Mouse (Mus musculus): ENCODE results near the gene Sbf2.
"Not testable (repeated sequence)": the region's sequence is repeated elsewhere in the genome, so short reads cannot be mapped to it uniquely, and the experiment has no call there.

Gene Sbf2

DNA sequence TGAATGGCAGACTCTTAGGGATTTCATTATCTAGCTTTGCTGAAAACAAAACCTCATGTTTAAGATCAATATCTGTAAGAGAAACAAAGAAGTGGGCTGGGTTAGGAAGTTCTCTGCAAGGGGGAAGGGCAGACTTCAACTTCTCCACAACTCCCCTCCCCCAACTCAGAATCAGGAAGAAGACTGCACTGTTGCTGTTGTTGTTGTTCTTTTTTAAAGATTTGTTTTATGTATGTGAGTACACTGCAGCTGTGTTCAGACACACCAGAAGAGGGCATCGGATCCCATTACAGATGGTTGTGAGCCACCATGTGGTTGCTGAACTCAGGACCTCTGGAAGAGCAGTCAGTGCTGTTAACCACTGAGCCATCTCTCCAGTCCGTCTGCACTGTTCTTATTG lies 225.8 kb downstream of the Sbf2 start:
- not testable (repeated sequence) for DNase-seq

DNA sequence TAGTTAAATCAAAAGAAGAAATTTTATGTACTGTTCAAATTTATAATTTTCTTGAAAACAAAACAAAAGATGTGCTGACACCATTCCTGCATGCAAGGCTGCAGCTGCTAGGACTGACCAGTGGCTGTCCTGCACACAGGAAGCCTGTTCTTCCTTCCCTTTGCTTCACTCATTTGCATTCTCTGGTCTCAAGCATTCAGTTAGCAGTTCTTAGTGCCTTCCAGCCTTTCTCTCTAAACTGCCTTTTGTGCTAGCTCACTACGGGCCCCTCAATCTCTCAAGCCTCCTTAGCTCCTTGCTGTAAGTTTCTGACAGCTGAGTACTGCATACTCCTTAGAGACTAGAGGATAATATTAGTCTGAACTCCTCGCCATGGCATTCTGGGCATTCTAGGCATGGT lies 227.2 kb downstream of the Sbf2 start:
- no peak for DNase-seq

DNA sequence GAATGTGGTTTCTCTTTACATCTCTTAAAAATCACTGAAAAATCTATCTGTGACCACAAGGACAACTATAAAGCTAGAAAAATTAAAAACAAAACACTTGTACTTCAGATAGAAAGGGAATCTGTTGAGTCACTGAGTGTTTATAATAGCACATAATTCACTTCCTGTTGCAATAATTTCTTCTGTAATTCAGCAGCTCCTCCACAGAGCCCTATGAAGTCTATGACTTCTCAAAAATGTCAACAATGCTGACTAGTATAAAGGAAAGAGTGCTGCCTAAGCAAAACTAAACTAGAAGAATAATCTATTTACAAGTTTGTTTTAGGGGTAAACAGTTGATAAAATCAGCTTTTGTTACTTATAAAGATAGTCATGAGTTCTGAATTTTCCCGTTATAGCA lies 229.2 kb downstream of the Sbf2 start:
- no peak for DNase-seq

DNA sequence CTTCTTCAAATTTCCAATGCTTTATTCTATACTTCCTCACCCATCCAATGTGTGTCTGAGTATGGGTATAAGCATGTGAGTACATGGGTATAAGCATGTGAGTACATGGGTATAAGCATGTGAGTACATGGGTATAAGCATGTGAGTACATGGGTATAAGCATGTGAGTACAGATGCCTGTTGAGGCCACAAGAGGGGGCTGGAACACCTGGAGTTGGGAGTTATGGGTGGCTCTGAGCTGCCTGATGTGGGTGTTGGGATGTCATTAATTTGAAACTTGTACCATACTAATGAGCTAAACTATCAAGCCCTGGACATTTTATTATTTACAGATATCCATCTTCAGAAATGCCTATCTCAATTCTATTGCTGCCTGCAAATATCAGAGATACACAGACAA lies 230.4 kb downstream of the Sbf2 start:
- no peak for DNase-seq

DNA sequence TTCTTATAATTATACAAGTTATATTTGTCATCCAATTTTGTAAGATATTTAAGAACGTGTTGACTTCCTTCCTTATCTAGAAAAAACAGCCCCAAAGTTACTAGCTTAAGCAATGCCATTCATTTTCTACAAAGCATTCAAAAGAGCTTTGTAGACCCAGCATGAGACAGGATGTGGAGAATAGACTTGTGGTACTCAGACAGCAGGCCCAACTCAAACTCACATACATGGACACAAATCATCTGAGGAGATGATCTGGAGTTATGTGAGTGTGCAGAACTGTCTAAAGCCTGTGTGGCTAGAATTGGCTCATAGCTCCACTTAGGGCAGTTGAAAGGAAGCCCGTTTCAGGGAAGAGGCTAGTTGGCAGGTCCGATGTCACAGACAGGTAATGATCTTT lies 233.1 kb downstream of the Sbf2 start:
- no peak for DNase-seq

DNA sequence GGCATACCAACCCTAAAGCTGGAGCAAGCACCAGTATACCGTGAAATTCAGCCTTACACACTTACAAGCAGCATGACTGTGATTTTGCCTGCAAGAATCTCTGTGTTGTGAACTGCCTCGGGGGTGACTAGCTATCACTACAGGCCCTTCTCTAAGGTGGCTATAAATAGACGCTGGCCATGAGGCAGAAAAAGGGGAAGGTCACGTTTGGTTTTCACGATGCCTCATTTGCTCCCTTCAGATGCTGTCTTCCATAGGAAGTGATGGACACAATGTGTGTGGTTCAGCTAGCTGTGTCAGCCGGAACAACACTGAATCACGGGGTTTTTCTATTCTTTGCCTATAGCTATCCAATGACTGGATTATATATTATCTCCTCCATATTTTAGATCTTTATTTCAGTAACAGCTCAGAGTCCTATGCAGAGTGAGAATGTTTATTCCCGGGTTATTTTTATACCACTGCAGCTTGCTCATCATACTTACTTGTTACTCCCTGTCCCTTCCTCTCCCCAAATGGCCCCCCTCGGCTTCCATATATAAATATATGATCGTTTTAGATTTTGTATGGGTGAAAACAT lies 235.3 kb downstream of the Sbf2 start:
- no peak for DNase-seq

DNA sequence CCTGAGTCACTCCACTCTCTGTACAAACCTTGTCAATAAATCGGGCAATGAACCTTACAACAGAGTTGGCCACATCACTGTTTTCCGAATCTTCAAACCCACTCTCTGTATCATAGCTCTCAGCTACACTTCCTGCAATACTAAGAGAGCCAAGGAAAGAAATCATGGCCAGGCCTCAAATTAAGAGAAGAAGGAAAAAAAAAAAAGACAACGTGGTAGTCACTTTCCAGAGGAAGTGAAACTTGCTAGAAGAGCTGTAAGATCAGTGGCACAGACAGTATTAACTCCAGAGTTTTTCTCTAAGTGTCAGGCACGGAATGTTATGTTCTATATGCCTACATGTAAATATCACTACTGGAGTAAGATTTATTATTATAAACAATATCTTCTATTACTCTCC lies 242.2 kb downstream of the Sbf2 start:
- DNase-seq: no peak

DNA sequence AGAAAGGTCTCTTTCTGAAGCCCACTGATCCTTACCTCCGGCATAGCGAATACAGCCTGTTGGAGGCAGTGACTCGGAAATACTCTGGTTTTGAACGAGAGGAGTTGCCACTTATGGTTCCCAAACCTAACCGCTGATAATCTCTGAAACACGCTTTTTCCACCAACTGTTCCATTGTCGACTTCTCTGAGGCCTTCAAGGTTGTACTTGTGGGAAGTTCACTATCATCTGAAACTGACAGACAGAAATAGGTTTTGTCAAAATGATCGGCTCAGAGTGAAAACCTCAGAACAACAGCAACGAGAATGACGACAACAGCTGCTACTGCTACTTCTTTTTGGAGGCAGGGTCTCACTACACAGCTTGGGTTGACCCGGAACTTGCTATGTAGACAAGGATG lies 252.7 kb downstream of the Sbf2 start:
- DNase-seq: no peak

DNA sequence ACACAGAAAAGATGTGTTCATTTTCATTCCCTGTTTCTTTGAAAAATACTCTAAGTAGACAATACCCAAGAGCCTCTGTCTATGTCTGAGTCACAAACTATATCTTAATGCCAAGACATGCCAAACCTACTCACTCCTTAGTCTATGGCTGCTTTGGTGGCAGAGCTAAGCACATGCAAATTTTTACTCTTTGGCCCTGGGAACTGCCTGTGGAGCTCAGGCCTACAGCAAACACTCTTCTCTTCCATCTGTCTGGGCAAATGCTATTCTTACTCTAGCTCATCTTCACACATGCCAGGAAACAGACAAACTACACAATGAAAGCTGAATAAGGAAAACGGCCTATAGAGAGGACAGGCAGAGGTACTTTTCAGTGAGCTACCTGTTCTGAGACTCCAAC lies 253.2 kb downstream of the Sbf2 start:
- no peak for DNase-seq

DNA sequence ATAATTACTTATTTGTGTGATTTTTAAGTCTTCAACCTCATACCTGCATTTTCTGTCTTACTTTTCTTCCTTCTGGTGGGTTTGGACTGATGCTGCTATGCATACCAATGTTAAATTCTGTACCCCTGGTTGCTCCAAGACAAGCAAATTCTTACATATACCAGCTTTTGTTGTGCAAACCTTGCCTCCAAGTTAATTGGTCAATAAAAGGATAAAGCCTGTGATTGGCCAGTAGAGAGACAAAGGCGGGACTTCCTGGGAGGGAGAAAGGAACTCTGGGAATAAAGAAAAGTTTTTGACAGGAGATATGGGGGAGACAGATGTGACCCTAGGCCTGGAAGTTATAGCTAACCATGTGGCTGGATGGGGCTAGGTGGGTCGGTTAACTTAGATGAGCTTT lies 255.3 kb downstream of the Sbf2 start:
- no peak for DNase-seq

DNA sequence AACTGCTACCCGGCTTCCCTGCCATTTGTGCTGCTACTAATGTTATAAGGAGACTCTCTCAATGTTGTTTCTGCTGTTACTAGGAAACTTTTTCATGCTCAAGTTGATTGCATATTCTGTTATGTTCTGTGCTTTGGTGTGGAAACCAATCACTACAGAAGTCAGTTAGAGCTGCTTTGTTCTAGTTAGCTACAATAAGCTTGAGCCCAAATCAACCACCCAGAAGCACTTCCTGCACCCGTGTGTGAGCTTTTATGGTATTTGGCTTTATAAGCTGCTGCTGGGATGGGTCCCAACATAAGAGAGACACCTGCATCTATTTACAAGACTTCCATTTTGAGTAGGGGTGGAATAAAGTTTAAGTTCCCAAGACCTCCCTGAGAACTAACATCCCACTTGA lies 260.8 kb downstream of the Sbf2 start:
- DNase-seq: no peak

DNA sequence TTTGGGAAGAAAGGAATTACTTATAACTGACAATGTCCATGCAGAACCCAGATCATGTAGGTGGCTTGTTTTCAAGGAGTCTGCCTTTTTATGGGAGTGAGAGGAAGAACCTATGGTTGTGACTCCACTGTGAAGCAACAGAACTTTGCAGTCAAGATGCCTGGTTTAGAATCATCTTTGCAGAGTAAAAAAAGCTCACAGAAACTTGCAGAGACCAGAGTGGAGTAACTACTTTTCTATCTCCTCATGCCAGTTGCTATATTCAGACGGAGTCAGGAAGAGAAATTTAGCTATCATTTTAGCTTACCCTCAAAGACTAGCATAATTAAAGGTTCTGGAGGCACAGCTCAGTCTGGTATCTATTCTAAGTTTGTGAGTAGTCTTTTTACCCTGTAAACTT lies 267.5 kb downstream of the Sbf2 start:
- DNase-seq: no peak

DNA sequence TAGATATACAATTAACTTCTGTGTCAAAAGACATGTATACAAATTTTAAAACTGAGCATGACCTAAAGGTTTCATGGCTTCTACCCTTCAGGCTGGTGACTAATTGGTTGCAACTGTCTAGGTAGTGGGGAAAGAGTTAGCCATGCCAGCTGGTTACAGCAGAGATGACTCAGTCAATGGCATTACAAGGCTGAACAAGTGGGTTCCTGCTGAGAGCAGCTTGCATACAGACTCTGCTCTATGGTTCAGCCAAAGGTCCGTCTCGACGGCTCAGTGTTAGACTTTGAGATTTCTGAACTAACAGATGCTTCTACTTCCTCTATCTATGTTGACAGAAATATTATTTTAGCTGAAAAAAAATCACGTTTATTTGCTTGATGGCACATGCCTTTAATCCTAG lies 277.1 kb downstream of the Sbf2 start:
- DNase-seq: no peak

DNA sequence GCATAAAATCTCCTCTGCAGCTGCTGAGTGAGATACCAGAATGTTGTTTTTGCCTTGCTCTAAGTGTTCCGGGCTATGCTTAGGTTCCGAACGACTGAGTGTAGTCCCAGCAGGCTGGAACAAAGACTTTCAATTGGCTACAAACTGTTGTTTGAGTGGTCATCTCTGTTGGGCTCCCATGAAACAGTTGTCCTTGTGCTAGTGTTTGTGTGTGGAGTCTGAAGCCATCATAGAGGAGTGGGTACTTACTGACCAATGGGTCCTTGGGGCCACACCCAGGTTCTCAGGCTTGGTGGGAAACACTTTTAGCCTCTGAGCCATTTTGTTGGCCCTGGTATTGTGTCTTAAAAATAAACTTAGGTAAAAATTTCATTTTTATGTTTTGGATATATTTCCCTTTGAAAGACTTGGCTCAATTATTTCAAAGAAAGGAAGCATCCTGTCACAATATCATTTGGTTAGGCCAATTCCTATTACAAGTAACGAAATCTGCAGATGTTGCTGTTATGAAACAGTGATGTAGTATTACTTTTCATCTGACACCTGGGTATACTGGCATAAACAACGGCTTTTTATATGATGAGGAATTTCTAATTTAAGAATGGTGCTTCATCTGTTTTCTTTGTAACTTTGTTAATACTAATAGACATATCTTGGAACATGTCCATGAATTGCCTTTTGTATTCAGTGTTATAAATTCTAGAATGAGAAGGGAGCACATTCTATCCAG lies 289.2 kb downstream of the Sbf2 start:
- no peak for DNase-seq

DNA sequence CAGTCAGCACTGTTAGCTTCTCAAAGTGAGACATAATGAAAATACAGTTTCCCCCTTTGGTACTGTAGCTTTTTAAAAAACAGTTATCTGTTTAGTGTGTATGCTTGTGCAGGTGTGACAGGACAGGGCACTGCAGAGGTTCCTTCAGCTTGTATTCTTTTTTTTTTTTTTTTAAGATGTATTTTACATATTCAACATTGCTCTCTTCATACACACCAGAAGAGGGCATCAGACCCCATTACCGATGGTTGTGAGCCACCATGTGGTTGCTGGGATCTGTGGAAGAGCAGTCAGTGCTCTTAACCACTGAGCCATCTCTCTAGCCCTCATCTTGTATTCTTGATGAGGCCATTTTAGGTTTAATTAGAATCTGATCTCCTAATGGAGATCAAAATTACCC lies 289.9 kb downstream of the Sbf2 start:
- no peak for DNase-seq

DNA sequence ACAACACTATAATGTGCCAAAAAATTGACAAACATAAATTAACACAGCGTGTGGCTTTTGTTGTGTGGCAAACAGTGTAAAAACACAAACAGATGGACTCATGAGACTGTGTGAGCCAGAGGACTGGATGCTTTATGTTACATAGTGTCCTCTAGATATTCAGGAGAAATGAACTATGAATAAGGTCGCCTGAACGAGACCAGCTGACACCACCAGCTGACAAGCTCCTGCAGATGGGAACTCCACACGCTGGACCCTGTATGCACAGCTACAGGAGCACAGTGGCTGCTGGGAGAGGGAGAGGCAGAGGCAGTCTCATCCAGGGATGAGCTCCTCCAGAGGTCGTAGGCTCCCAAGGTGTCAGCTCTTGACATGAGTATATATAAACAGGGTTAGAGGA lies 293.6 kb downstream of the Sbf2 start:
- no peak for DNase-seq

DNA sequence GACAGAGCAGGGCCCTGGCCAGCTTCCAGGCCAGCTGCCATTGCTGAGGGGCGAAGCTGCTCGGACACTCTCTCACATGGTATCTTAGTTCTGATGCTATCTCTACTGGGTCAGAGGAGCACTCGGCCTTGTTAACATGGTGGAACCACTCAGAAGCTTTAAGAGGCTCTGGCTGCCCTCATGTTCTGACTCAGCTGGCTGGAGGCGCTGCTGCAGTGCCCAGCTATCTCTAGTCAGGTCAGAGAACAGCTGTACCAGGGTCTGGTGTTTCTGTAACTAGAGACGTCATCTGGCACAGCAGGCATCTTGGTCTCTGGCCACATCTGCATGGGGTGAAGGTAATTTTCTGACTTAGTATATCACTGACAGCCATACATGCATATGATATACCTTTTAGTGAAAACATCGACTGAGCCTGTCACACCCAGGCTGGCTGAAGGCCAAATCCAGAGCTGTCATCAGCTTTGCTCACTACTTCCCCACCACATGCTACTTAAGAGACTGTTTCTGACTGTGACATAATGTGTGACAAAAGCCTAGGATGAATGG lies 295.7 kb downstream of the Sbf2 start:
- no peak for DNase-seq

DNA sequence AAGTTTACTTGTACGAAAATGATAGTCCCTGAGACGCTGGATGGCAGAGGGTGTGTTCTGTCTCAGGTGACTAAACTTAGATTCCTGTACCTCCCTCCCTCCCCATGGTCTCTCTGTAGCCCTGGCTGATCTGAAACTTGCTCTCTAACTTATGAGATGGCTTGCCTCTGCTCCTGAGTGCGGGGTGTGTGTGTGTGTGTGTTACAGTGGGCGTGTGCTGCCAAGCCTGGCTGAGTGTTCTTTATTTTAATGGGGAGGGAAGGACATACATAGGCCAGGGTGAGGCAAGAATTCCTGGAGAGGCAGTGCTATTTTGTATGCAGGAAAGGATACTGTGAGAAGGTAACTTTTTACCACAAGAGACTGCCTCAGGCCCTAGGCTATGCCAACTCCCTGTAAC lies 297.3 kb downstream of the Sbf2 start:
- DNase-seq: no peak

DNA sequence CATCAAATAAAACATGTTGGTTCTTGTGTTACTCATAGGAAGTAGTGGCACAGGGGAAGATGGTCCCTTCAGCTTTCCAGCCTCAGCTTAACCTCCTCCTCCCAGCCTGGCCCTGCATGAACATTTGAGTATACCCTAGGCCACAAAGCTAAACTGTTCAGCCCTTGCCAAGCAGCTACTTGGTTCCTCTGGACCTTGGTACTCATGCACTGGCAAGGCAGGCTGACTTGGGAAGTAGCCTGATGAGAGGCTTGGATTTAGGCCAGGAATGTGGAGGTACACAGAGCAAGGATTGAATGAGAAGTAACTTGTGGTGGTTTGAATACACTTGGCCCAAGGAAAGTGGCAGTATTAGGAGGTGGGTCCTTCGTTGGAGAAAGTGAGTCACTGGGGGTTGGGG lies 299.4 kb downstream of the Sbf2 start:
- DNase-seq: no peak

DNA sequence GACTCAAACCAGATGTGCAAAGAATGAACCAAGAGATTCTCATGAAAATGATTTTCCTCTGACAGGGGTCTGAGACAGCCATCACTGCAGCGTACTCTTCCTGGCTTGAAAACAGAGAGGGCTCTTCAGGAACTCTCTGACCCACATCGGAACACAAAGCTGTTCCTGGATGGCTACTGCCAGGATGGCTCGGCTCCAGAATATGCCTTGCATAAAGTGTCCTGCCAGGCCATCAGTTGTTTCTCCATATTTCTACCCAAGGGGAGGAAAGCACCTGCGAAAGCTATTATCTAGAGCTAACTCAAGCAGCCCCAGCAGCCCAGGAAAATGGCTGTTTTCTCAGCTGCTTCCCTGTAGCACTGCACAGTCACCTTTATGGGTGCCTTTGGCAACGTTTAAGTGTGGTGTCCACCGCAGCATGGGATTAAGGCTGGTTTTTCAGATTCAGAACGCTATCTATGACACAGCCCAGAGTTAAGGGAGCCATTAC lies 300.3 kb downstream of the Sbf2 start:
- DNase-seq: no peak

DNA sequence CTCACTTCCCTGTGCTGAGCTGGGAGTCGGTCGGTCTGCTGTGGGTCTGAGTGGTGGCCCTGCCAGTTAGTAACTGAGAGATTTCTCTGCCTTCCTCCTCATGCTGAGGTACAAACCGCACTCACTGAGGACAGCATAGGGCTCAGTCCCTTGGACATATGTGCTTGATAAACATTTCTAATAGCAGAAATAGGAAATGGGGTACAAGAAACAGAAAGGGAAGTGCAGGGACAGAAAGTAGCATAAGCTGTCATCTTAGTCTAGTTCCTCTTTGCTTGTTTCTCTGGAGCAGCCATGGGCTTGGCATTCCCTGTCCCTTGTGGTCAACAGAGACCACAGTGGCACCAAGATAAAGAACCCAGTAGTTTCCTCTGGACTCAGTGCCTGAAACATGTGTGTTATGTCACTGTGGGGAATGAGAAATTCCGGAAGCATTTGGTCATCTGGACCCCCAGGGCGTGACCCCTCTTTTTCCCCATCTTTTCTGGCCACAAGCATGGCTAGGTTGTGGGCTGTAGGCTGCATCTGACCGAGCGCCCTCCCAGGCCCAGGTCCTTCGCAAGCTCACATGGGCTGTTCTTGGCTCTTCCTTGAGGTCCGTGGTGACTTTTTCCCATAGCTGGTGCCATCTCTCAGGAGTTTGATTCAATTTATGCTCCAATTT lies 301.2 kb downstream of the Sbf2 start:
- no peak for DNase-seq

DNA sequence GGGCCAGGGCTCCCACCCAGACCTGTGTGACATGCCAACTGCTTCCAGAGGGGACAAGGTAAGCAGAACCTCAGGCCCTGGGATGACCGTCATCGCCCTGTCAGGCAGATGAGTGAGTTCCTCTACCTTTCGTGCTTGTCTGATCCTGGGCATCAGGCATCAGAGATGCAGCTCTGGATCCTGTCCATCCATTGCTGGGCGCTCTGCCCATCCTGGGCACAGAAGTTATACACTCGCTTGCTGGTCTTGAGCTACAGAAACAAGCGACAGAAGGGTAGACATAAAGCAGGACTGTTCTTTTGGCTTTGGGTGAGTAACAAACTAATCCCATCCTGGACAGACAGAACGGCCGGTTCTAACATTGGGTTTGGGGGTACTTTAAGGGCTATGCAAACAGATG lies 305.5 kb downstream of the Sbf2 start:
- DNase-seq: no peak

DNA sequence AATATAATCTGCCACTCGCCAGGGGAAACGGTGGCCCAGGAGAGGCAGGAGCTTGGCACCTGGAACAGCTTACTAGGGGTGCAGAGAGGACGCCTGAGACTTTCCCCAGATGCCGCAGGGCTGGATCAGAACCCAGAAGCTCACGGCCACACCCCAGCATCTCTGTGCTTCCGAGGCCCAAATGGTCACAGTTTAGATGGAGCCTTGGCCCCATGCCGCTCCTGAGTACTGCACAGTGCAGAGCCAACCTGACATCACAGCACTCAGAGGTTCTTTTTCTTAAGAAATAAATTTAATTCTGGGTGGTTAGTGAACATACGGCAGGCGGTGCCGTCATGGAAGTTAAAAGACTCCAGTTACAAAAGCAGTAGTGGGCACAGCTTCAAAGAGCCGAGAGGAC lies 307.0 kb downstream of the Sbf2 start:
- DNase-seq: no peak

DNA sequence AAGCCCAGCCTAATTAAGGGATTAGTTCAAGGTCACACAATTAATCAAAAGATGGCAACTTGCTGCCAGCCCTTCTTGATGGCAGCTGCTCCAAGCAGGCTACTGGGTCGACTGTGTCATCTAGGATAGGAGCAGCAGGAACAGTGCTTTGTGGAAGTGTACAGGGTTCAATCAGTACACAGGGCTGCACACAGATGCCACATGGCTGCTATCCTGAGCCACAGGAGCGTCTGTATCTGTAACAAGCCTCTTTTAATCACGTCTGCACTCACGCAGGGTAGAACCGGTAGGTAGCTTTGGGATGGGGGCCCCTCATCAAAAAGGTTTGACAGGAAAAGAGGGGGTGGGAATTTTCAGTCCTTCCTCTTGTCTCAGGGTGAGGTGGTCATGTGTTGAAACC lies 308.4 kb downstream of the Sbf2 start:
- DNase-seq: peak; percentile 2
